Mouse (Mus musculus) liver, embryonic 14.5 days (tissue): ENCODE results near the gene Ehbp1l1.

Experiments used
- CTCF ChIP-seq: IDR thresholded peaks from 2 replicates; pipeline ENCODE4 v1.5.1; 2016; ENCODE audit warnings: antibody characterized with exemption, low read depth, control low read depth
- EP300 ChIP-seq: IDR thresholded peaks from 2 replicates; pipeline ENCODE4 v1.6.1; 2016; ENCODE audit warnings: antibody characterized with exemption, low read depth

GRCm38 (mm10) chr19:5686437-5686836 is 39.7 kb downstream of the Ehbp1l1 start:
- TF ChIP-seq EP300, result no peak
- no peak for TF ChIP-seq CTCF
